Mouse (Mus musculus) retina, postnatal 1 day (tissue): ENCODE data around the gene Lmna.

Source experiments
- DNase-seq: peaks from one replicate; pipeline ENCODE4 v3.0.0-alpha.2; 2012

Gene Lmna

DNA sequence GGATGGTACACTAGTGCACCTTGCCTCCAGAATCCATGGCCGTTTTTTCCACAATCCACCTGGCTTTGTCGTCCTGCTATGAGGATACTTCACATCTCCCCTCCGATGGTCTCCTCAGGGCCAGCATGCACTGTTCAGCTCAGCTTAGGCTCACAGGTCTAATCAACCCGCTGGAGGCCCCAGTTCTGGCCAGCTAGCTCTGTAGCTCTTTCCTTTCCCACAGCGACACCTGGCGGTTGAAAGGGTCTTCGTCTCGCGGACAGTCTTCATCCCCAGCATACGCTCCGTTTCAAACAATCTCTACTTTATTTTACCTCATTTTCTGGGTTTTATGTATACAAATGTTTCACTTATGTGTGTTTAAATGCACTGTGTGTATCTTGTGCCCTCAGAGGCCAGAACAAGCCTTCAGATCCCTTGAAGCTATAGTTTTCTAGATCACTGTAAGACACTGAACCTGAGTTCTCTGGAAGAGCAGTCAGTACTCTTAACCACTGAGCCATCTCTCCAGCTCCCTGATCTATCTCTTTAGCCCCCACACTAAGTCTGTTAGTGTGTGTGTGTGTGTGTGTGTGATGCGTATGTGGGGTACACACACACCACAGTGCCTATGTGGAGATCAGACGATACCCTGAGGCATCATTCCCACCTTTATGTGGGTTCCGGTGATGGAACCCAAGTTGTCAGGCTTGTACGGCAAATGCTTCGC lies 42.5 kb downstream of the Lmna start:
- DNase-seq = peak; percentile 92

DNA sequence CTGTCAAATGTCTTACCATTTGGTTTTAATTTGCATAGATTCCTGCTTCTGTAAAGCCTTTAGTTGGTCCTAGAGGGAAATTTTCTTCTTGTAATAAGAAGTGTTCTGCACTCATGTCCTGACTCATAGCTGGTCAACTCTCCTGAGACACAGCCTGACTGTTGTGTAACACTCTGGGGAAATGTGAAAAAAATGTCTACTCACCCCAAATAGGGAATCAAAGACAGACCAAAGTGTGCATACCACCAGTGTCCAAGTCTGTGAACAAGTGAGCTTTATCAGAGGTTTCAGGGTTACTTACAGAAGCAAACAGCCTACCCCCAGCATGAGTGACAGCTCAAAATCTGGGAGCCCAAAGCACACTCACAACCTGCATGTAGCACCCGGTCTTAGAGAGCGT lies 44.6 kb downstream of the Lmna start:
- DNase-seq = no peak

DNA sequence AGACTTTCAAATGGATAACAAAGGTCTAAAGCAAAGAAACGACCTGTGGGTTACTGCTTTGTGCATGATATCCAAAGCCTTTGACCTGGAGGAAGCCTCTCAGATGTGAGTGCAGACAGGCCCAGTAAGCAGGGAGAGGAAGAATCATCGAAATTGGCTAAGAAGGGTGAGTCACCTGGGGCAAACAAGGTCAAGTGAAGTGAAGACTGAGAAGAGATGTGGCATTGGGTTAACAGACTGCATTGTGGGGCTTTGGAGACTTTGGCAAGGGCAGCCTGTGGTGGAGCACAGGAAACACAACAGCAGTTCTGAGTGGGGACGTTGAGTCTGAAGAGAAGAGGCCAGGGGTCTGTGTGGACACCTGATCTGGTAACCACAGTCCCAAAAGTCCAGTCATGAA lies 45.3 kb downstream of the Lmna start:
- no peak for DNase-seq

DNA sequence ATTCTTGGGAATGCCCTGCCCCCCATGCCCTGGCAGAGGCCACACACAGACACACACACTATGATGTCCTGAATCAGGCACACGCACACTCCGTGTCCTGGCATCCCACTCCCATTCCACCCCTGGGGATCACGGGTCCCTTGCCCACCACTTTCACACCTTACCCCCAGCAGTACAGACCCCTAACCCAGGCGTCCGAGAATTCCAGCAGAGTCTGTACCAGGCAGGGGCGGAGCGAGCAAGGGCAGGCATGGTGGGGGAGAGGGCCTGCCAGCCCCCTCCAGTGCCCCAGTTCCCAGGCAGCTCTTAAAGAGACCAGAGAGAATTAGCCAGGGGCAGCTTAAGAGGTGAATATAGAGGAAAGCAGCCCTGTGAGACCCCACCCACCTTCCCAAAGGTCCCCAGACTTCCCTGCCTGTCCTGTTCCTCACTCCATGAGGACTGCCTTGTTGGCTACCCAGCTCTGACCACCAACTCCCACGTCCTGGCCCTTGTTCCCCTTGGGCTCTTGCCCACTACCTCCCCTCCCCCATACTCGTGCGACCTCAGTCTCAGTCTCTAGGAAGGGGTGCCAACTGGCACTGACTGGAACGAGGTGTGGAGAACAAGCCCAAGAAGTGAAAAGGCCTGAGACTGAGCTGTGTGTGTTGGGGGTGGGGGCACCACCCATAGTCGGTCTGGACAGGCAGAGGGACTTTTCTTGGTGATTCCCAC lies 48.6 kb downstream of the Lmna start, which contains the start of gene Sema4a:
Gene Sema4a, minus strand, starts transcription at position 200 of the 714 bp plus-strand sequence.
- peak; percentile 90 for DNase-seq

DNA sequence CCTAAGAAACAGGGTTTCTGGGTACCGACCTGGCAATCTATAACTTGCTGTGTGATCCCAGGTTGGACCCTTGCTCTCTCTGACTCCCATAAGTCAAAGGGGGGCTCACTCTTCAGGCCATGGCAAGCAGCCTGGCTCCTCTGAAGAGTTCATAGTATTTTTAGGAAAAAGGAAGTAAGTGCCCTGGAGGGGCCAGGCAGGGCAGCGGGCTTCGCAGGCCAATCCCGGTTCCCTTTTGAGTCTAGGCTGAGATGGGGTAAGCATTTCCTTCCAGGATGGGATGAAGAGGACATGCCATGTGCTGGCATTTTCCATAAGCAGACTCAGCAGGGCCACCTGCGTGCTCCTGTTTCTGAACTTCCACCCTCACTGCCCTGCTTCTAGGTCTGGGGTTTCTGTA lies 49.7 kb downstream of the Lmna start:
- DNase-seq = no peak

DNA sequence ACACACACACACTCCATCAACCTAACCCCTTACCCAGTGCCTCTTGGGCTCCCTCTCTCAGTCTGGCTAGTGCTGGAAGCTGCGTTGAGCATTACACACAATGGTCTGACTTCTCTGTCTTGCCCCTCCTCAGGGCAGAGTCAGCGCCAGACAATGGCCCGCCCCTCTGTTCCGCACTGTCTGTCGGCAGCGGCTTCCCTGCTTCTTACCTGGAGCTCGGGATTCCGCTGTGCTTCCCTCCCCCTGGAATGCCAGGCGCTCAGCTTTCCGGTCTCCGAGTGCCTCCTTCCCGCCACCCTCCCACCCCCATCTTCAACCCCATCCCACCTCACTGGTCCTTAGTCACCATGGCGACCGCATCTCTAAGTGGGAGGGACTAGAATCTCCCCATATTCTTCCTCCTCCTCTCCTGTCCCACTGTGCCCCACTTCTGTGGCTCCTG lies 51.0 kb downstream of the Lmna start:
- DNase-seq = peak; percentile 70

DNA sequence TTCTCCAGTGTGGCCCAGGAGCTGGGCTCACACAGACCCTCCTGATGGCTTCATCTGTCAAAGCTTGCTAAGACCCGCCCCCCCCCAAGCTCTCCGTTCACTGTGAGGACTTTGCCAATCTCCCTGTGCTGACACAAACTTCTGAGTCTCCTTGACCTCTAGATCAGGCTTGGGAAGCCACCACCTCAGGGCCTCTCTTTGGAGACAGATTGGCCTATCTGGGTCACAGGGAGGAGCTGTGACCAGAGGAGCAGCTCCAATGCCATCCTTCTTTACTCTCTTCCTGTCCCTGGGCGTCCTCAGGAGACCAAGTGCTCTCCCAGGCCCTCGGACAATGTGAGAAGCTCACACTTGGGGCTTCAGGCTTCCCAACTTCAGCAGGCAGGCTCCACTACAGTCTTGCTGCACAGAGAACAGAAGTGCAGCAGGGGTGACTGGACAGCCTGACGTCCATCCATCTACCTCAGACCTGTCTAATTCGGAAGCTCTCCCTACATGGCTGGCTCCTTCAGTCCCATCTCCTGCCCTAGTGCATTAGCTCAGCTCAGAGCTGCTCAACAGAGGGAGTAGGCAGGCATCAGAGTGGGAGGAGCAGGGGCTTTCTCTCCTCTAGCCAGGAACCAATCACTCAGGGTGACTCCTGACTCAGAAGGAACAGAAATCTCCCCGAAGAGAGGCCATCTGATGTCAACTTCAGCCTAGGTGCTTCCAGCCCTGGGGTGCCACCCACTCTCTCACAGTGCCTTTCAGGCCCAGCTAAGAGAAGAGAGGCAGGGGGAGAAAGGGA lies 52.8 kb downstream of the Lmna start:
- DNase-seq = no peak

DNA sequence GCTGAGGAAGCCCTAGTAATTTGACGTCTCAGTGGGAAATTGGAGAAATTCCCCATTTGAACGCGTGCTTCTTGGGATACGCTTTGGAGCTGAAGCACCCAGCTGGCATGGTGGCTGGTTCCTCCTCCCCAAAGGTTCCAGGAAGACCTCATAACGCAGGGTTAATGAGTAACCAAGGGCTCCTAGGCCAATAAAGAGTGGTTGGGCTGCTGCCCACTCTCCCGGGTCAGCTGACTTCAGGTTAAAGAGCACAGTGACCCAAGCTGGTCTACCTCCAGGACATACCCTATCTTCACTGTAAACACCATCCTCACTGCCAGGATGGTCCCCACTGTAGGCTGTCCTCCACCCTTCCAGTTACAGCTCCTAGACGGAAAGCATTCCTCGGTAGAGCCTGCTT lies 53.4 kb downstream of the Lmna start:
- DNase-seq = no peak

DNA sequence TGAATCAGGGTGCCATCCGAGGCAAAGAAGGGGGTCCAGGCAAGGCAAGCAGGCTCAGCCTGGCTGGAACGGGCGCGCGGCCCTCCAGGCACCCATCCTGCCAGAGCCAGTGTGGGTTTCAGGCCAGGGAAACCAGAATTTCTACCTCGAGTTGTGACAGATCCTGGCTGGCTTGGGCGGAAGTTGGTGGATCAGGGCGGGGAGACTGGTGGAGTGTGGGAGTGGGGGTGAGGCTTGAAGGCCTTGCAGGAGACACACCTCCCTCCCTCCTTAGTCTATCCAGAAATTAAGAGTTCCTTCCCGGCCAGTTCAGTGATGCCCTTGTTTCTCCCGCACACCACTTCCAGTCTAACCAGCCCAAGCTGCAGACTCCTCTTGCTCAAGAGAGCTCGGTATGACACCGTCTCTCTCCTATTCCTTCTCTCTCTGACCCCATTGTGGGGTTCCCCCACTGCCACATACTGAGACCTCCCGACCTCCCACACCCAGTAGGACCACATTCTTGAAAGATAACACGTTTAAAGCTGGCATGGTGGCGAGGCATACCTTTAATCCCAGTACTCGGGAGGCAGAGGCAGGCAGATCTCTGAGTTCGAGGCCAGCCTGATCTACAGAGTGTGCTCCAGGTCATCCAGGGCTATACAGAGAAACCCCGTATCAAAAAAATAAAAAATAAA lies 54.0 kb downstream of the Lmna start:
- no peak for DNase-seq

DNA sequence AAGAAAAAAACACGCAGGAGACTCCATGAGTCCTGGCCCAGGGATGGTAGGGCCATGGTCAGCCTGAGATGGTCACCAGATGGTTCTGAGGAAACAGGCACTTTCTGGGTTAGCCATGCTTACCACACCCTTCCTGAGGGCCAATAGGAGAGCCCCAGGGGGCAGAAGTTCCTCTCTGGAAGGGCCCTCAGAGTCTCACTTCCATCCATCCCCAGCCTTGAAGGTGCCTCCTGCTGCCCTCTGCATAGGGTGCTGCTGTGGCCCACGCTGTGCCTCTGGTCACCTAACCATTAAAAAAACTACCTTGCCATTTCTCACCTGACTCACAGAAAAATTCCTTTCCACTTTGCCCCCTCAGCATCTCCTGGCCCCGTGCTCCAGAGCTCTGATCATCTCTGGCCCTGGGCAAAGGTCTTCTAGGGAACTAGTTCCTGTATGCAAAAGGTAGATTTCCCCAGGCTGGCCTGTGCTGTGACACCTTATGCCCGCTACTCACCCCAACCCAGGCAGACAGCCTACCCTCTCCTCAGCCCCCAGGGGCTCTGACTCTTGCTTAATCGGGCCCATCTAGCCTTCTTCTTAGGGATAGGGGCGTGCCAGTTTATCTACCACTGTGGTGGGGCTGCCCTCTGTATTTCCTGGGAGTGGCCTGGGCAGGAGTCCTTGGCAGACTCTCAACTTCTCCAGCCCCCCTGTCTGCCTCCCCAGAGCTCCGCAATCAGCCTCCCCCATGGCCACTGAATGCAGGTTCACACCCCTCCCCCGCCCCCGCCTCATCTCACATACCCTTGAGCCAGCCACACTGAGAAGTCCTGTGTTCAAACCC lies 54.8 kb downstream of the Lmna start:
- no peak for DNase-seq

DNA sequence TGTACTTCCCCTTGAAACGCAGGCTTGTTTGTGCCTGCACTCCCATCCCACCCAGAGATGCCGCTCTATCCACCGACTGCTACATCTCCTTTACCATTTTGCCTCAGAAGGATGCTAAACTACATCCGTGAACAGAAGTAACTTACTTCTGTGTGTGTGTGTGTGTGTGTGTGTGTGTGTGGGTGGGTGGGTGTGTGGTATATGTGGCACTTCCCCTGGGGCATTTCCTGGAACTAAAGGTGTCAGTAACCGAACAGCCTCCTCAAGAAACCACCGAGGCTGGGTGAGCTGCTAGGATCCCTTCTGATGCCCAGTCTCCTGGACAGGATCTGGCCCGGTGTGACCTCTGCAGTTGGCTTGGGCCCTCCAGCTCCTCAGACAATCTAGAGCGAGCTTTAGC lies 55.8 kb downstream of the Lmna start:
- no peak for DNase-seq

DNA sequence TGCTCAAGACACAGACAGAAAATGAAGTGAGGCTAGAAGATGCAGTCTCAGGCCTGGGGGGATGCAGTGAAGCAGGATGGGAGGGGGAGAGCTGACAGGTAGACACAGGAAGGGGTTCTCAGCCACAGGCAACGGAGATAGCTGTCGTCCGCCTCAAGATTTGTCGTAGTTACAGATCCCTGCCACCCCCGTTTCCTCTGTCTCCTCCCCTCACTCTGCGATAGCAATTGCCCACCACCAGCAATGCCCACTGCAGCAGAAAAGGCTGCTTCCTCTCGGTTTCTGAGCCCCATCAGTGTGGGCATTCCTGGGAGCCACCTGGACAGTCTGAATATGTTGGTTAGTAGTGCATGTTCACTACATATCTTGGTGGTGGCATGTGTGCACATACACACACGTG lies 56.4 kb downstream of the Lmna start:
- no peak for DNase-seq

DNA sequence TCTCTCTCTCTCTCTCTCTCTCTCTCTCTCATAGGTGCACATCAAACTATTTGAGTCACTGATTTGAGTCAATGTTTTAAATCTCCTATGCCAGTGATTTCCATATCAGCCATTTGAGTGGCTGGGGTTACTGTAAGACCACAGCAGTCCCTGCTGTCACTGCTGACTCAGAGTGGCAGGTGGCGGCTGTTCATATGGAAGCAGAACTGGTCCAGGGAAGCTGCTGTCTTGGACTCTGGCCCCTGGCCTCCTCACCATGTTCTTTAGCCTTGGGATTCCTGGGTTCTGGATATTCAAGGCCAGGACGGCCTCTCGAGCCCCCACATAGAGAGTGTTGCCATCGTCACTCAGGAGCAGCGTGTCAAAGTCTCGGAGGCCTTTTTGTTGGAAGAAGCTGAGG lies 57.0 kb downstream of the Lmna start:
- DNase-seq = no peak

DNA sequence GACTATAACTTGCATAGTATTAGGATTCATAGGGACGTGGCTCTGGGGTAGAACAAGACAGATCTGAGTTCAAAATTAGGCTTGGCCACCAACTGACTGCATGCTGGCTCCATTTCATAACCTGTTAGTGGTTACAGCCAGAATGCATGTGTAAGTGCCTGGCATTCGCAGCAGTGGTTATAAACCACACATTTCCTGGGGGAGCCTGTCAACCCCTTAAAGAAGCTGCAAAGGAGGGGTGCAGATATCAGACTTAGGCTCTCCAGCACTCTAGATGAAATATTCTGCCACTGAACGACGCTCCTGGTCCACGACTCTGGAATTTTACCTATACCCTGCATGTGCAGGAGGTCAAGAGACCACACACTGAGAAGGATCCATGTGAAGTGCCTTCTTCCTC lies 57.5 kb downstream of the Lmna start:
- DNase-seq = no peak

DNA sequence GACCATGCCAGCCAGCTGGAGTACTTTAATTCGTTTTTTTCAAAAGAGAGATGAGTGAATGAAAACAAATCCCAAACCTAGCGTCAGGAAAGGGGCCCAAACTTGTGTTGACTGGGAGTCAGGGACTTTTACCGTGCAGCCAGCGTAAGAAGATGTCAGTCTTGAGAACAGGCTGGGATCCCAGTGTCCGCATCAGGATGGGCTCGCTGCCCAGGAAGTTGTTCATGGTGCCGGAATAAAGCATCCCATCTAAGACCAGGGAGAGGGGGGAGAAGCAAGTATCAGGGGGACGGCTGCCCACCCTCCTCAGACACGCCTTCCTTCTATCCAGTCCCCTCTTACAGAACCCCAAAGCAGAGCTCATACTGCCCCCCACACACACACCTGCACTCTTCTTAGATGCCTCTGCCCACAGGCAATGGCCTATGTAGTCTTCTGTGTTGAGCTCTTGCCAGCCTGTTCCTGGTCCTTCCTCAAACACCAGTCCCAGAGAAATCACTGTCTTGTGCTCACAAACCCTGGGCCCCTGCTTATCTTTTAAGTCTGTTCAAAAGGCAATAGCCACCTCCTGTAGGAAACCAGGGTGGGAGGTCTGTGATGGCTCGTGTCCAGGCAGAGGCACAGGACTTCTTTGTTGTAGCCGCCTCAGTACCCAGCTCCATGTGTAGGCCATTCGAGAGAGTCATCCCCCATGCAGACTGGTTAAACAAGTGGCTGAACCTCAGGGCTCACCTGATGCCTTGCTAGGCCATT lies 59.2 kb downstream of the Lmna start:
- DNase-seq = no peak

DNA sequence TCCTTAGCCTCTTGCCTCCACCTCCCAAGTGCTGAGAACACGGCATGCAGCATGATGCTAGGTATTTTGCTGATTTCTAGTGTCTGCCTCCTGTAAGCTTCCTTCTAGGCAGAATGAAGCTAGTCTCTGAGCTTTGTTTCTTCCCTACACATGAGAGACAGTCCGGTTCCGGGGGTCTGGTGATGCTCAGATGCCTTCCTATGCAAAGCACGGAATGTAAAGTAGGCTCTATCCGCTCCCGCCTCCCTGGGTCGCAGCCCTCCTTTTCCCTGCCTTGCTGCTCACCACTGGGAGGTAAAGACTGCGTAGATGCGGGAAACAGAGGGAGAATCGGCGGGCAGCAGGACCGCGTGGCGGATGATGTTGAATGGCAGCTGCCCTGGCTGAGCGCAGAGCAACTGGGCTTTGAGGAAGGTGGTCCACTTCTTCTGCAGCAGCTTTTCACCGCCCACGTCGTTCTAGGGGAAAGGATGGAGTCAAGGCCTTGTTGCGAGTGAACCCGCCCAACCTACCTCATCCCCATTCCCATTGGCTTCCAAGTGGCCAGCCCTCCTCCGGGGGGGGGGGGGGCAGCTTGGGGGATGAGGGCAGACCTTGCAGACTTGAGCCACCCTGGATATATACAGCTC lies 60.2 kb downstream of the Lmna start:
- DNase-seq = peak; percentile 76

DNA sequence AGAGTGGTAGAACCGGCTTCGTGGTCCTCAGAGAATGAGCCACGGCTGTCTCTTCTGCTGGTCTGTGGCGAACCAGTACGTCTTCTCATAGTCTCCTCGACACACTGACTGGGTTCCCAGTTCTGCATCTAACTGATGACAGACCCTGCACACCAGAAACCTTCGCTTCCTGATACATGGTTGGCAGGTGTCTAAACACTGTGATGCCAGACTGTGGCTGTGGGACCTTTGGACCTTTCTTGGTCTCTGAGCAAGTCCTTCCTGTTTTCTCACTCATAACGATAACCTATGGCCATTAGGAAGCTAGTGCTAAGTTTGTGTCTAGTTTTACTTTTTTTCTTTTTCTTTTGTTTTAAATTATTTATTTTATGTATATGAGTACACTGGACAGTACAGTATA lies 61.3 kb downstream of the Lmna start:
- DNase-seq = no peak

DNA sequence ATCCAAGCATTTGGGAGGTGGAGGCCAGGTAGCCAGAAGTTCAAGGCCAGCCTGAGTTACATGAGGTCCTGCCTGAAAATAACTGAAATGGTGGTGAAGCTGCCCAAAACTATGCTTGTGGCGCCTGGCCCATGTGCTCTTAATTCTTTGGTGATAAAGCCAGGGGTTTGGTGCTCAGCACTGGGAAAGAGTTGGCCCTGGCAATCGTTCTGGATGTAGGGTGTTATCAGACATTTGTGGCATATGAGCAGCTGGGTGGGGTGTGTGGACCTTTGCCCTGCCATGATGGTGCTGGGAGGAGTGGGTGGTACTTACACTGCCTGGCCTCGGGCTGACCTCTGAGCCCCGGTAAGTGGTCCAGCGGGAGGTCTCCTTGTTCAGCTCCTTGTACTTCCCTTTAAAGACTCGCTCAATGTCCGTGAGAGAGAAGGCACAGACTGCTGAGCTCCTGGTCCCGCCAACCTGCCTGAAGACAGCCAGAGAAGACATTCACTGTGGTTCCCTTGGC lies 62.0 kb downstream of the Lmna start:
- no peak for DNase-seq

DNA sequence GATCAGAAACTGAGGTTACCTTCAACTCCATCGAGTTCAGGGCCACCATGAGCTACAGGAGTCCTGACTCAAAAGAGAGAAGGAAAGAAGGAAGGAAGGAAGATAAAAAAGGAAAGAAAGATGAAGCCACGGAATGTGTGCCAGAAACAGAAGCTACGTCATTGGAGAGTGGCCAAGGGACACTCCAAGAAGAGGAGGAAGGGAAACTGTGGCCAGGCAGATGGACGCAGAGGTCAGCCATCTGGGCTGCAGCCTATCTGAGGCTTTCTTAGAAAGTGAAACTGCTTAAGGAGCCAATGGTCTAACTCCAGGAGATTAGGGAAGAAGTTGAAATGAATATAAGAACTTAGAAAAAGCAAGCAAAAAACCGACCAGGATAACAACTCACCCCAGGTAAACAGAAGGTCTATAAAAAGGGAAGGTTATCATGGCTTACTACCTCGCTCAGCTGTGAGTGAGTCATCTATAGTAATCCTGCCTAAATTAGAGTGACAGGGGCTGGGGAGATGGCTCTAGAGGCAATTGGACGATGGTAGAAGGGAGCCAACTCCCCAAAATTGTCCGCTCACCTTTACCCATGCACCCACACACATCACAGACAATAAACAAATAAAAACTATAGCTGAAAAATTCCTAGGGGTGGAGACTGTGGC lies 63.2 kb downstream of the Lmna start:
- no peak for DNase-seq

DNA sequence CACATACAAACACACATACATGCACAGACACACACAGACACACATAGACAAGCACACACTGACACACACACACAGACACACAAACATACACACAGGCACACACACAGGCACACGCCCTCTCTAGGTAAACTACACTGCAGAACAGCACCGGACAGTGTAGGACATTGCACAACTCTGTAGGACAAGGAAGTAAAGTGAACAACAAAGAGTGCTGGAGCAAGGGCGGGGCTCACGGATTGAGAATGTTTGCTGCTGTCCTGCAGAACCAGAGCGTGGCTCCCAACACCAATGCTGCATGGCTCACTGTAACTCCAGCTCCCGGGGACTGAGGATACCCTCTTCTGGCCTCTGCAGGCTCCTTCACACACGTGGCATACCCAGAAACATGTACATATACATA lies 66.9 kb downstream of the Lmna start:
- no peak for DNase-seq
